ENCODE assay signal across 10 mouse cellular contexts in genomic region chr1:120118854-120119253, GRCm38 (mm10). TPM values are rescaled to one million over a fixed set of nuclear protein-coding genes. Genes with fewer than 3 reads are reported as not detected.
DNase-seq lines count a peak whose midpoint lies in the region; ATAC-seq and TF ChIP-seq lines count a peak whose summit lies in the region.
"Had no signal": no experiment of that assay in that cellular context is flagged by ENCODE, and none has a peak within 500 bp of the region (broad histone marks: within the 10 kb centered on the region; RNA-seq: fewer than 3 reads in every experiment).

No protein-coding gene starts in this region.

- 76% methylated on average over 2 of the region's 2 CpGs for WGBS in heart, embryonic 16.5 days
- 85% methylated on average over 2 of the region's 2 CpGs for WGBS in forebrain, embryonic 13.5 days
- WGBS in liver, embryonic 14.5 days (ENCODE audit: insufficient replicate concordance): 80% methylated on average over 2 of the region's 2 CpGs

- no peaks in the 10 kb centered on the region for H3K27me3 ChIP-seq in heart, embryonic 16.5 days (ENCODE audit: control insufficient read depth, insufficient read depth, low read length)
- H3K27me3 ChIP-seq in forebrain, embryonic 13.5 days: no peaks in the 10 kb centered on the region
- H3K27me3 ChIP-seq in liver, embryonic 14.5 days (ENCODE audit: control insufficient read depth, insufficient read depth, low read length): no peaks in the 10 kb centered on the region

- peak overlapping the region; percentile 81; the same call in 1 of the 2 replicates for H3K9ac ChIP-seq in heart, embryonic 16.5 days (ENCODE audit: low read length)
- peak overlapping the region; percentile 78 for H3K9ac ChIP-seq in forebrain, embryonic 13.5 days
- H3K9ac ChIP-seq in liver, embryonic 14.5 days (replicated peaks): no peak overlapping the region

- DNase-seq in heart, postnatal 36 days: no peak
- DNase-seq in Muller cell, postnatal 12 days (ENCODE audit: inconsistent ontology term): peak; percentile 26
- DNase-seq in liver, embryonic 14.5 days (ENCODE audit: low read depth in 3 of 3, low spot score in 3 of 3): no peak
- no peak for DNase-seq in right cerebral cortex, postnatal 25 days
- DNase-seq in MN1 (ENCODE audit: low spot score): no peak
- no peak for DNase-seq in B cell, adult 2 months
- DNase-seq: adrenal gland, postnatal 14 days; gastrocnemius, postnatal 10 days had no signal

- peaks cover 25% of the 10 kb centered on the region for H3K36me3 ChIP-seq in heart, embryonic 16.5 days (ENCODE audit: control insufficient read depth, insufficient read depth)
- H3K36me3 ChIP-seq in forebrain, embryonic 13.5 days (ENCODE audit: poor library complexity, severe bottlenecking): peaks cover 37% of the 10 kb centered on the region
- peaks cover 23% of the 10 kb centered on the region for H3K36me3 ChIP-seq in liver, embryonic 14.5 days (replicated peaks; ENCODE audit: control insufficient read depth, insufficient read depth, low read depth)

- intact Hi-C loops in heart, postnatal 36 days (cut with DNase I): no loop called here

- ATAC-seq in heart, embryonic 16.5 days (replicated peaks; ENCODE audit: extremely low read depth, insufficient read depth, low FRiP score): no peak
- ATAC-seq in forebrain, embryonic 13.5 days: no peak
- ATAC-seq in liver, embryonic 14.5 days (ENCODE audit: insufficient read depth): no peak

- TF ChIP-seq CTCF in liver, embryonic 14.5 days (IDR thresholded peaks at IDR 0.05; ENCODE audit: low read depth): no peak

- H3K27ac ChIP-seq in heart, embryonic 16.5 days (ENCODE audit: low read length): no peak overlapping the region
- H3K27ac ChIP-seq in forebrain, embryonic 13.5 days: no peak overlapping the region; the same call in 1 of the 2 replicates
- H3K27ac ChIP-seq in liver, embryonic 14.5 days: no peak overlapping the region

- H3K4me1 ChIP-seq in heart, embryonic 16.5 days (ENCODE audit: control insufficient read depth, insufficient read depth, low read length): peaks cover 45% of the 10 kb centered on the region
- H3K4me1 ChIP-seq in forebrain, embryonic 13.5 days: peaks cover 65% of the 10 kb centered on the region
- peaks cover 4 to 17% of the 10 kb centered on the region in 2 experiments for H3K4me1 ChIP-seq in liver, embryonic 14.5 days (replicated peaks; ENCODE audit: control insufficient read depth in 2 of 2, insufficient read depth in 2 of 2, low read length in 1 of 2)

- peak overlapping the region; percentile 55; the same call in 1 of the 2 replicates for H3K4me3 ChIP-seq in heart, embryonic 16.5 days (ENCODE audit: low read length)
- H3K4me3 ChIP-seq in forebrain, embryonic 13.5 days: peak overlapping the region; percentile 69
- H3K4me3 ChIP-seq in liver, embryonic 14.5 days (ENCODE audit: insufficient read depth in 1 of 2, low read depth in 2 of 2, low read length in 2 of 2): peak overlapping the region in 1 of 2 experiments; percentile 81; a peak in 2 of 4 replicates

- peaks cover 7% of the 10 kb centered on the region for H3K9me3 ChIP-seq in heart, embryonic 16.5 days (replicated peaks; ENCODE audit: control insufficient read depth, low read length)
- H3K9me3 ChIP-seq in forebrain, embryonic 13.5 days (replicated peaks): peaks cover 5% of the 10 kb centered on the region; the same call in 1 of the 2 replicates
- no peaks in the 10 kb centered on the region; the same call in 1 of the 2 replicates for H3K9me3 ChIP-seq in liver, embryonic 14.5 days (ENCODE audit: control insufficient read depth, low read length)

- no peak for TF ChIP-seq EP300 in liver, embryonic 14.5 days (IDR thresholded peaks at IDR 0.05; ENCODE audit: low read depth)

- H3K4me2 ChIP-seq in heart, embryonic 16.5 days (ENCODE audit: low read depth, low read length): peak overlapping the region; percentile 85
- H3K4me2 ChIP-seq in forebrain, embryonic 13.5 days: peak overlapping the region; percentile 82
- peak overlapping the region; percentile 98 for H3K4me2 ChIP-seq in liver, embryonic 14.5 days (ENCODE audit: low read depth)

RNA-seq across cellular contexts. Expression of gene Dbi, which starts 2.0 kb away (rescaled TPM):
- 676 and 692 TPM in 2 replicates for polyA plus RNA-seq in heart, embryonic 16.5 days (2015; fragmentation: Nextera tagmentation; extraction: Ambion mirVana)
- total RNA-seq in heart, postnatal 36 days (2021): 100 to 1,000 TPM; 268 to 306 TPM
- 1,225 and 1,613 TPM in 2 replicates for polyA plus RNA-seq in forebrain, embryonic 13.5 days (2015; fragmentation: Nextera tagmentation; extraction: Ambion mirVana)
- 208 and 340 TPM in 2 replicates for polyA plus RNA-seq in liver, embryonic 14.5 days (2012; rRNA removed)
- polyA plus RNA-seq in liver, embryonic 14.5 days (2014; fragmentation: Nextera tagmentation; extraction: Ambion mirVana): 633 and 662 TPM in 2 replicates

RNA-seq across cellular contexts. Expression of gene 3110009E18Rik, which starts 2.1 kb away (rescaled TPM):
- polyA plus RNA-seq in heart, embryonic 16.5 days (2015; fragmentation: Nextera tagmentation; extraction: Ambion mirVana): 8.1 and 11.7 TPM in 2 replicates
- 1 to 10 TPM; 4.3 to 7.5 TPM for total RNA-seq in heart, postnatal 36 days (2021)
- 24.8 and 29.7 TPM in 2 replicates for polyA plus RNA-seq in forebrain, embryonic 13.5 days (2015; fragmentation: Nextera tagmentation; extraction: Ambion mirVana)
- polyA plus RNA-seq in liver, embryonic 14.5 days (2012; rRNA removed): 1.9 and 3.5 TPM in 2 replicates
- polyA plus RNA-seq in liver, embryonic 14.5 days (2014; fragmentation: Nextera tagmentation; extraction: Ambion mirVana): 9.6 and 10.4 TPM in 2 replicates

RNA-seq across cellular contexts. Expression of gene Tmem37, which starts 45.0 kb away (rescaled TPM):
- polyA plus RNA-seq in heart, embryonic 16.5 days (2015; fragmentation: Nextera tagmentation; extraction: Ambion mirVana): 10.2 and 10.4 TPM in 2 replicates
- 1 to 10 TPM; 5.4 to 8.8 TPM for total RNA-seq in heart, postnatal 36 days (2021)
- 4.0 and 4.3 TPM in 2 replicates for polyA plus RNA-seq in forebrain, embryonic 13.5 days (2015; fragmentation: Nextera tagmentation; extraction: Ambion mirVana)
- 31.1 and 39.5 TPM in 2 replicates for polyA plus RNA-seq in liver, embryonic 14.5 days (2012; rRNA removed)
- 73.9 and 75.7 TPM in 2 replicates for polyA plus RNA-seq in liver, embryonic 14.5 days (2014; fragmentation: Nextera tagmentation; extraction: Ambion mirVana)
